Mouse (Mus musculus) layer of hippocampus, adult 8-10 months (tissue): ENCODE data around the gene 4931429L15Rik. TPM values are rescaled to one million over a fixed set of nuclear protein-coding genes. Genes with fewer than 3 reads are reported as not detected.

Experiments
- DNase-seq, 2 experiments: peaks; one replicate each; pipeline ENCODE4 v3.0.0; 2022; ENCODE audit warnings: low spot score in 2 of 2
- total RNA-seq, 4 experiments: library from RNA; stranded (reverse); gene quantifications; 2 replicates each; pipeline ENCODE4 v1.2.4; 2022

4931429L15Rik gene
- total RNA-seq, 4 experiments from 2014 or later = 0.31 TPM; not detected in 3

DNA sequence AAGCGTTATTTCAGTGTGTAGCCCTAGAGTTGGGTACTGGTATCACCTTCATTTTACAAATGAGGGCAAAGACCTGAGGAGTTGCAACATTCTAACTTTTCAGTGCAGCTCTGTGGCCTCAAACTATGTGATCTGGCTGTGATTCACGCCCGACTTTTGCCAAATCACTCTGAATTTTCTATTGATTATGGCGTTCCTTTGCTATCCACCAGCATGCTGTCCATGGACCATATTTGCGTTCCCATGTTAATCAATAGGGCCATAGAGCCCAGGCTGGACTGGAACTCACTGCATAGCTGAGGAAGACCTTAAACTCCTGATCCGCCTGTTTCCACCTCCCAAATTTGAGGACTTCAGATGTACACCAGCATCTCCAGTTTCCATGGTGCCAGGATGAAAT, 60.7 kb downstream of the 4931429L15Rik start:
- no peak for DNase-seq

- no peak for DNase-seq
Observed at GRCm38 (mm10) chr9:46257546-46257945, 62.2 kb downstream of the 4931429L15Rik start.

DNA sequence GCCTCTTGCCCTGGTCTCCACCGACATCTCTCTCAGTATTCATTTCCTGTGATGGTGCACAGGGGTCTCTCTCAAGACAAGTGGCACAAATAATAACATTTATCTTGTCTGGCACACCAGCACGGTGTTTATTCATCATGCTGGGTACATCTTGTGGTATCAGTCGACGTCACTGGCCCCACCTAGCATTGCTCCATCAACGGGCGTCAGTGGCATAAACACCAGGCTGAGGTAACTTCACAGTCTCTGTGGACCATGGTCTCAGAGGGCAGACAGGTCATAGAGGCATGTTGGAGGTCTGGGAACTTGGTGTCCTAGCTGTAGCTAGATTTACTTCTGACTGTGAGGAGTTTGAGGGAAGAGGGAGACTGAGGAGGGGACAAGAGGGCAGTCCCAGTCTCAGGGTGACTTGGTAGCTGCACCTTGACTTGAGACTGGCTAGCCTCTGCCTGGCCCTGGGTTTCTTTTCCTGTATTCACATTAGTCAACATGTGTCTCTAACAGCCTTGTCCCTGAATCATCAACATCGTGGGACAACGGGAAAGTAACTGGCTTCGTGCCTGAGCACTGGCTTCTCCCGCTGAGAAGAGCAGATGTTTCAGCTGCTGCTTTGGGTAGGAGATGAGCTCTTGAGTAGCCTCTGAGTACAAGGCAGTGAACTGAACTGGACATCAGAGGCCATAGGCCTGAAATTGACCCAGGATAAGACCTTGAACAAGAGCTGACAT, 63.0 kb downstream of the 4931429L15Rik start:
- DNase-seq = no peak

GRCm38 (mm10) chr9:46256177-46256576, 63.6 kb downstream of the 4931429L15Rik start:
- DNase-seq = no peak

Other genes starting within 250 kb of the 4931429L15Rik start
- gene Apoa1, start 91.4 kb downstream of the 4931429L15Rik start, total RNA-seq = under 1 TPM in 3 of 4 experiments, not detected in 1; 0.38 to 0.47 (median 0.41) TPM
- 1 to 10 TPM in 1 of 4 experiments, under 1 TPM in 1, not detected in 2; 0.86 to 2.0 TPM for gene Apoc3, start 84.3 kb downstream of the 4931429L15Rik start, total RNA-seq
- gene Apoa4, start 79.3 kb downstream of the 4931429L15Rik start, total RNA-seq = not detected
- not detected for gene Apoa5, start 51.4 kb downstream of the 4931429L15Rik start, total RNA-seq
- 10 to 100 TPM; 38.6 to 52.6 (median 42.0) TPM for gene Zpr1, start 46.9 kb downstream of the 4931429L15Rik start, total RNA-seq
- gene Bud13, start 37.0 kb downstream of the 4931429L15Rik start, total RNA-seq = 10 to 100 TPM in 2 of 4 experiments, 1 to 10 TPM in 2; 9.3 to 12.7 (median 11.0) TPM